Mouse (Mus musculus): ENCODE results near the gene Zar1. TPM values are rescaled to one million over a fixed set of nuclear protein-coding genes. Genes with fewer than 3 reads are reported as not detected.

The Zar1 gene
- not detected for polyA plus RNA-seq (2017; shearing (Covaris generic))

DNA sequence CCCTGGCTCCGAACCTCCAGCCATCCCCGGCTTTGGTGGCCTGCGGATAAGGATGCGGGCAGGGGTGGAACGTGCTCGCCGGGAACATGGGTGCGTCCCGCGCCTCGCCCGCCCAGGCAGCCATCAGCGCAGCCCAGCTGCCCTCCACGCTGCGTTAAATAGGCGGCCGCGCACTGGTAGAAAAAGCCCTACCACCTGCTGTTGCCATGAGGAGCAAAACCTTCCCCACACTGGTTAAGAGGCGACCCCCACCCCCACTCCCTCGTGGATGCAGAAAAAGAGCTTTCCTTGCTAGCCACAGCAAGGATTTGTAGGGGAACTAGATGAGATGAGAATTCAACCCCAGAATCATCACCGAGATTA, at the start of gene Zar1:
Gene Zar1 (minus strand): TSS at position 285 of the 363 bp plus-strand sequence.

GRCm38 (mm10) chr5:72587192-72587681, 6.2 kb upstream of the Zar1 start, which contains the start of gene Gm5868:
TSS of gene Gm5868 (minus strand) at chr5:72587551.

GRCm38 (mm10) chr5:72559544-72560049, 21.5 kb downstream of the Zar1 start, which contains the start of gene Nfxl1:
TSS of gene Nfxl1 (minus strand) at chr5:72559684.

Other genes starting within 250 kb of the Zar1 start
- gene Corin, start 76.8 kb downstream of the Zar1 start, polyA plus RNA-seq (2017; shearing (Covaris generic)), result not detected
- 8.5 TPM for gene Nfxl1, start 21.6 kb downstream of the Zar1 start, polyA plus RNA-seq (2017; shearing (Covaris generic))
- not detected for gene Gm5868, start 6.3 kb upstream of the Zar1 start, polyA plus RNA-seq (2017; shearing (Covaris generic))
- gene Cnga1, start 63.0 kb upstream of the Zar1 start, polyA plus RNA-seq (2017; shearing (Covaris generic)), result 2.2 TPM
- gene Nipal1, start 66.5 kb upstream of the Zar1 start, polyA plus RNA-seq (2017; shearing (Covaris generic)), result 19.5 TPM
- gene Txk, start 171.5 kb upstream of the Zar1 start, polyA plus RNA-seq (2017; shearing (Covaris generic)), result 259 TPM

All from naive thymus-derived CD4-positive, alpha-beta T cell, adult 5 months (primary cell).